Mouse (Mus musculus) WW6 (cell line): ENCODE results near the gene Brca1.
"Not testable (repeated sequence)": the region's sequence is repeated elsewhere in the genome, so short reads cannot be mapped to it uniquely, and the experiment has no call there.

Source experiments
- DNase-seq: peaks from one replicate; pipeline ENCODE4 v3.0.0-alpha.2; 2013; ENCODE audit warnings: low read depth, low spot score

Brca1 gene

DNA sequence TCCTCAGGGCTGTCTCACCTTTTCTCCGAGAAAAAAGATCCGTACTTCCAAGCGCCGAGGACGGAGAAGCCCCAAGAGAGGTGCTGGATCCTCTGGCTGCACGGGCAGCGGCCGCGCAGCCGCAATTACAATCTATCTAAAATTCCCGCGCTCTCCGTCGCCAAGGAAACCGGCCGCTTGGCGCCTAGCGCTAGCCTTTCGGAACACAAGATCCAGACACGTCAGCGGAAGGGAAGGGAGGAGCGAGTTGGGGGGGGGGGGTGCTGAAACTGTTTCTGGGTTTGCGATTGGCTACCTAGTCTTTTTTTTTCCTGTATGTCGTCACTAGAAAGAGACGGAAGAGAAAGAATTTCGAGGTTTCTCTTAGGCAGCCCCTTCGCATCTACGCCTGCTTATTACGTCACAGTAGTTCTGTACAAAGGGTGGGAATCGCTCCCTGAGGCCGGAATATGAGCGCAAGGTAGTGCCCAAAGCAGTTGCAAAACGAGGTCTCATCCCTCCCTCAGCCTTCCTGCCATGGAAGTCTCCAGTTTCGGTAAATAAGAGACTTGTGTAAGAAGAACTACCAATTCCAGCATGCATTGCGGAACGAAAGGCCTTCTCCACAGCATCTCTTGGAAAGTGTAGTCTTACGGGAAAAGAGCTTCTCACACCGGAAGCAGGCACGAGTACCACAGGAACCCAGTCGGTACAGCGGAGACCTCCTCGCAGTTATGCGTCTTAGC is at the start of gene Brca1, which contains the start of gene Nbr1:
TSS of gene Brca1 (minus strand) at position 205 of the 725 bp plus-strand sequence.
TSS of gene Nbr1 (plus strand) at position 399 of the 725 bp plus-strand sequence.
- peak; percentile 99 for DNase-seq

DNA sequence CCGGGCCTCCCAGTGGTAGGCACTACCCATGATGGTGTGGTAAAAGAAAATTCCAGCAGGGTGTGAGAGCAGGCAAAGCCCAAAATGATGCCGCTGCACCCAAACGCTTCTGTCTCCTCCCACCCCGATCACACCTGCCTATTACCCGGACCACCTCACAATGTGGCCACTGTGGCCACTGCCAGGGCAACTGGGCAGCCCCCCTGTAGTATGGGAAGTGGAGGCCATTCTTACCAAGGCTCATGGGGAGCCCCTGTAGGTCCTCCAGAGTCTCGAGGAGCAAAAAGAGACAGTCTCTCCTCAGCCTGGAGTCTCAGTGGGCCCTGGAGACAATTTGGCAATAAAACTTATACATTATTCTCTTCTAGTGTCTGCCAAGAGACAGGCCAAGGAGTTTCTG is 47.4 kb upstream of the Brca1 start, which contains the start of gene Gm11634:
TSS of gene Gm11634 (minus strand) at position 101 of the 400 bp plus-strand sequence.
- DNase-seq = no peak

DNA sequence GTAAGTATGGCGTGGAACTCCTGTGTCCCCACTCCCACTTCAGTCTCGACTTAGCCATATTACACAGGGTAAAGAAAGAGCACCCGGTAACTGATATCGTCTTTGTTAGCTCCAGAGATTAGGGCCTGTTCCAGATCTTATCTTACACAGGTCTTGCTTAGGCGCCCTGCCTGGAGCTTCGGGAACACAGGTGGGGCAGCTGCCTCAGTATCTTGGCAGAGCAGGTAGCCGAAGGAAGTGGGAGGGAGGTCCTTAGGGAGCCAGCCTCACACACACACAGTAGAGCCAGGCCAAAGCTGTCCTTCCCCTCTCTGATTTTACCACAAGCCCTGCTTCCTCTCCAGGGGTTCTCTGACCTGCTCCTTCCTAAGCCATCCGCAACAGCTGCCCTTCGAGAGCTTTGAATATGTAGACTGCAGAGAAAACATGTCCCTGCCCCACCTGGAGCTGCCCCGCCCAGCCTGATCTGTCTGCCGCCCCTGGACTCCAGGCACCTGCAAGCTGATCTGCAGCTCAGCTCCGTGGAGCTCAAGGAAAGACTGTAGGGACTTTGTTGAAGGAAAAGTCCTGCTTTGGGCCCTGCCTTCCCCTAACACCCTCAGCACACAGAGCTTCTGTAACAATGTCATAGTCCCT is 38.4 kb upstream of the Brca1 start:
- DNase-seq = no peak

DNA sequence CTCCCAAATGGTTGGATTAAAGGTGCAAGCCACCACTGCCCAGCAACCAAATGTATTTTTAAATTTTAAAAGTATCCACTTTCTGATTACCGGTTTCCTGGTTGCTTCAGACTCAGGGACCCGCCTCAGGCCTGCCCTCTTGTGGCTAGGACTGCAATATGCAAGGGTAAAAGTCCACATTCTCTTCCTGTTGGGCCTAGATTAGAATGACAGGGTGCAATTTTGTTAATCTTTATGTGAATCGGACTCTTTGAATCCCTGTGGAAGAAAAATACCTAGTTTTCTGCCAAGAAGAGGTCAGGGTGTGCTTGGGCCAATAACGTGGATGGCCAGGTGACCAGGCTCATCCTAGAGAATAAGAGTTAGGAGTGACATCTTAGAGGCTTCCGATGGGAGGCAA is 37.7 kb upstream of the Brca1 start:
- no peak for DNase-seq

DNA sequence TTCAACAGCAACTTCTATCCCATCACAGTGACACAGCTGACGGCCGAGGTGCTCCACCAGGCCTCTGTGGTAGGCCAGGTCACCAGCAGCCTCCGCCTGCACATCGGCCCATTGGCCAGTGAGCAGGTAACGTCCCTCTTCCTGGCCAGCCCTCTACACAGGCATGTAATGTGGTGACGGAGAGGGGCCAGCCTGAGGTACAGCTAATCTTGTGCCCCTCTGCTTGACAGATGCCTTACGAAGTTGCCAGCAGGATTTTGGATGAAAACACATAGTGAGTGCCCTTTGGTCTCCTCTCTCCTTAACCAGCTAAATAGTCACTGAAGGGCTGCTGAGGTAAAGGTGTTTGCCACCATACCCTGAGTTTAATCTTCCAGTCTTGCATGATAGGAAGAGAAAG is 37.1 kb upstream of the Brca1 start:
- no peak for DNase-seq

DNA sequence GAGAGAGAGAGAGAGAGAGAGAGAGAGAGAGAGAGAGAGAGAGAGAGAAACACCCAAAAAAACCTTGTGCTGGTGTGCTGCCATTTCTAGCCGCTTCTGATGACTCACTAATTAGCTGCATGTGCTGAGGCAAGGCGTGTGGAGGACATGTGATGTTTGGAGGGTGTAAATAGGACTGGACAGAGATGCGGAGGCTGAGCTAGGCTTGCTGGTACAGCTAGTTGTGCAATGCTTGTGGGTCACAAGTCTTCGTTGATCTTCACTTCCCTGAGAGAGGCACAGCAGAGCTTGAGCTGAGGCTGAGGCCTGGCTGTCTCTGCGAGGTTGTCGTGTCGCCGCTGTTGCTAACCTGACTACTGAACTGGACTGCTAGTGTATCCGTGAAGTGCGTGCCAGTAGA is 35.9 kb upstream of the Brca1 start:
- no peak for DNase-seq

DNA sequence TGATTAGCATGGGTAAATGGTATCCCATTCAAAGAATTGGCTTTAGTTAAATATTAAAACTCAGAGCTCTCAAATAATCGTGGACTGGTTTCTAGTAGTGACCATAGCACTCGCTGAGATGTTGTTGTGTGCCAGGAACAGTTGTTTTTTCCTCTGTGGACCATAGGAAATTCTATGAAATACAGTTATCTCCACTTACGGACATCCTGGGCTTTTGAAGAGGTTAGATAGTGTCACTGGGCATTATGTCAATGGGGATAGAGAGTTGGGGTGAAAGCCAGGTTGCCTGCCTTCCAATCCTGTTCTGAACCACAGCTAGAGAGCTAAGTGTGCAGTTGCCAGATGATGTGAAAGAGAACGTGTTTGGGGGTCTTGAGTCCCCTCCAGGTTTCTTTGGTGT is 34.0 kb upstream of the Brca1 start:
- no peak for DNase-seq

DNA sequence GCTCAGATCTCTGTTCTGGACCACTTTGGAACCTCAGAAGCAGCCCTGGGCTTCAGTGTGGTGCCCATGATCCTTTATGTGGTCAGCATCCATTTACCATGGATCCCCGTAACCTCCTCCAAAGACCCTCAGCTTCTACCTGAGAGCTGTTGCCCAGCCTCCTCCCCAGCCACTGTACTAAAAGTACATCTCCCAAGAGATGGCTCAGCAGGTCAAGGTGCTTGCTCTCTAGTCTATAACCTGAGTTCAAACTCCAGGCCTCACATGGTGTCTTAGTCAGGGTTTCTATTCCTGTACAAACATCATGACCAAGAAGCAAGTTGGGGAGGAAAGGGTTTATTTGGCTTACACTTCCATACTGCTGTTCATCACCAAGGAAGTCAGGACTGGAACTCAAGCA is 33.3 kb upstream of the Brca1 start:
- not testable (repeated sequence) for DNase-seq

DNA sequence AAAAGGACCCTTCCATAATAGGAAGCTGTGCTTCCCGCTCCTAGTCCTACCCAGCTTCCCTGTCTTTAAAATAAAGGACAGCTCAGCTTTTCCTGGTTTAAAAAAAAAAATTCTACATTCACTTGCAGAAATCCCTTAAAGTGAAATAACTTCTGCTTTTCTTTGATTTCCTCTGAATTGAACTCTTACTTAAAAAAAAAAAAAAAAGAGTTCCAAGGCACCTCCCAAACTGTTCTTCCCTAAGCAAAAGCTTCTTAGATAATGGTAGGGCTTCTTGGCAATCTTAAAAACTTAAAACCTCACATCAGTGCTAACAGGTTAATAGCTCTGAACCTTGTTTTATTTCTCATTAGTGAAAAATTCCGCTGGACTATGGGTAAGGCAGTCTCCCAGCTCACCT is 31.4 kb upstream of the Brca1 start:
- no peak for DNase-seq

DNA sequence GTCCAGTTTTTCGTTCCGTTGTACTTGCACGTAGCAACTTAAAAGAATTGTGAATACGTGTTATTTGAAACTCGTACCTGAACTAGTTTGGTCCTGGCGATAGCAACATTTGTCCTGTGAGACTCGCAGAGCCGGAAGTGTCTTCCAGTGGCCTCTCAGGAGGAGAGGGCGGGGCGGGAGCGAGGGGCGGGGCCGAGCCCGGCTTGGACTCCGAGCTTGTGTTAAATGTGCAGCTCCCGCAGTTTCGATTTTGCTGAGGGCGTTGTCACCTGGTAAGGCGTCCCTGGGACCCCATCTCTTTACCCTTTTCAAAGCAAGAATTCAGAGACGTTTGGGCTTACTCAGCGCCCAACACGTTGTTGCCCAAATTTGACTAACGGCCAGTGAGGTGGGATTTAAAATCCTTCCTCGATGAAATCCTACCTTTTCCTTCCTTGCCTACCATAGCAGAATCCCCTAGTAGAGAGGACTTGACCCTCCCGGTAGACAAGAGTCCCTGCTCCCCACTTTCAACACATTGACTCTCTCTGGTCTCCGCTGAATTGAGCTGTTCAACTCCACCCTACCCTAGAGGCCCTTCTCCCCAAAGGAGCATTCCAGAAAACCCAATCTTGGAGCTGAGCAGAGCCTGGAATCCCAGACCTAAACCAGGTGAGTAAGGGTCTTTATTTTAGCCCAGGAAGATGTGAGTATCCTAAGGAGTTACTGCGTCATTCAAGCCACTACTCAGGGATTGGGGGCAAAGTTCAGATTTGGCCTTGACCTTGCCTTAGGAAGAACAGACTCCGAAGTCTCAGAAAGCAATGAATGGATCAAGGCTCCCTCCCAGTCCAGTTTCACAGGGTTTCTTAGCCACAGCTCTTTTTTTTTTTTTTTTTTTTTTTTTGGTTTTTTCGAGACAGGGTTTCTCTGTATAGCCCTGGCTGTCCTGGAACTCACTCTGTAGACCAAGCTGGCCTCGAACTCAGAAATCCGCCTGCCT is 30.6 kb upstream of the Brca1 start, which contains the start of gene Tmem106a:
TSS of gene Tmem106a (plus strand) at position 189 of the 982 bp plus-strand sequence.
- DNase-seq = peak; percentile 73

DNA sequence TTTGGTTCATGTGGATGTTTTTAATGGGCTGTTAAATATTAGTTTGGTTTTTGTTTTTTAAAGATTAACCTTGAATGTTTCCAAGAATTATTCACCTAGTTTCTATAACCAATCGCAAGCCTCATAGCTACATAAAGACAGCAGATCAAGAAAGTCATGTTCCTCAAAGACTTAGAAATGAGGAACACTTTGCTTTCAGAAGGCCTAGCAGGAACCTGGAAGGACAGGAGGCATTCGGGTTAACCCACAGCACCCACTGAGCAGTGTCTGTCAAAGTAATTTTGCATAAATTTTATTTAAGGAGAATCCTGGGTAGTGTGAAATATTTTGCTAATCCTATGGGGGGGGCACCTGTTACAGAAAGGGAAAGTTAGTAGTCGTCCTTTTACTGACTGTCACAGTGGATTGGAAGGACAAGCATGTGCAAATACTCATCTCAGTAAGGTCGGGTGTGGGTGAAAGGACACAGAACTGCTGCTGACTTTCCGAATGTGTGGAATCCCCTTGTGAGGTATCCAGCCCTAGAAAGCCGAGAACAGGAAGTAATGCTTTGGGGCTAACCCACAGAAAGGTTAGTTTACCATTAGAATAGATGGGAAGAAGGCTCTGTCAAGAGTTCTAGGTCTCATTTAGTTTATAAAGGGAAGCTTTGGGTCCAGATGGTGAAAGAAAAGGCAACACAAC is 29.5 kb upstream of the Brca1 start:
- no peak for DNase-seq

DNA sequence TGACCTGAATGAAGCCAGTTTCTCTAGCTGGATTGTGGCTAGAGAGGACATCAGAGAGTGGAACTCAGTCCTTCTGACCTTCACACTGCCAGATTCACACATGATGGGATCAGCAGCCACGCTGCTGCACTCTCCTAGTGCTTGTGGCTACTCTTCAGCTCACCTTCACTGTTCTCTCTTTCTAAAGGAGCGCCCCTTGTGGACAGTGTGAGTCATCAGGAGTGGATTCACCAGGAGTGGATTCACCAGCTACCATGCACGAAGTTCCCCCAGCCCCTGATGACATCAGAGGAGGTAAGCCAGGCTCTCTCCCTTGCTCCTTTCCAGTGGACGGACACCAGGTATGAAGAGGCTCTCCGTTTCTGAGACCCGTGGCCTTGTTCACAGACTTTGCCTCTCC is 24.4 kb upstream of the Brca1 start:
- no peak for DNase-seq

DNA sequence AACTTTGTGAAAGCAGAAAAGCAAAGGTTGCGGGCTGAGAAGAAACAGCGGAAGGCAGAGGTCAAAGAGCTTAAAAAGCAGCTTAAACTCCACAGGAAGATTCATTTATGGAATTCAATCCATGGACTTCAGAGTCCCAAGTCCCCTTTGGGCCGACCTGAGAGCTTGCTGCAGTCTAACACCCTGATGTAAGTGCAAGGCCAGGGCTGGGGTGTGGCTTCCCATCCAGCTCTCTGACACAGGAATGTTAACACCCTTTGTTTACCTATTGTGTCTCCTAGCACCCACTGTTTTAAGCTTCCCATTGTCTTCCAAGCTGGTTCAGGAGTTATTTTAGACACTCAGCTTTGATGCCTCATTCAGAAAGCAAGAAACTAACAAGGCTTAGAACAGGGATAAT is 16.7 kb upstream of the Brca1 start:
- peak; percentile 59 for DNase-seq

DNA sequence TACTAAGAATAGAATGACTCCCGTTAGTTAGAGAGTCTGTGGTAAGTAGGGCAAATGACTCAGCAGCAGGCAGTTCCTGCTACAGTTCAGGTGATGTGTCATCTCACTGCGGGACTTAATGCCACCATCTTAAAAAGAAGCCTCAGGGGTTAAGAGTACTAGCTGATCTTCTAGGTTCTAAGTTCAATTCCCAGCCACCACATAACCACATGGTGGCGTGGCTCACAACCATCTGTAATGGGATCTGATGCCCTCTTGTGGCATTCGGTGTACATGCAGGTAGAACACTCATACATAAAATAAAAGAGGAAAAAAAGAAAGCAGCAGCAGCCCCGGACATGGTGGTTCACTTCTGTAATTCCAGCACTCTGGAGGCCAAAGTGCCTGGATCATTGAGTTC is 10.6 kb upstream of the Brca1 start:
- DNase-seq = peak; percentile 76

DNA sequence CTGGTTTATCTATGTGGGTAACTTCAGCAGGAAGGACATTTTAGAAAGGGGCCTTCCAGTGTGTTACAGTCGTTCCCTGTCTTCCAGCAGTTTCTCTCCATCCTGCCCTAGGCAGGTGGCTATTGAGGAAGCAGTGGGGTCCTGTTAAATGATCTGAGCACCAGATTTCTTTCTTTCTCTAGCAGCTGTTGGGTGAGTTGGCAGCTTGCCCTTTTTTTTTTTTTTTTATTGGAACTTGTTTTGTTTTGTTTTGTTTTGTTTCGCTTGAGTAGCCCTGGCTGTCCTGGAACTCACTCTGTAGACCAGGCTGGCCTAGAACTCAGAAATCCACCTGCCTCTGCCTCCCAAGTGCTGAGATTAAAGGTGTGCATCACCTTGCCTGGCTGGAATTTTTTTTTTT is 5.2 kb upstream of the Brca1 start:
- DNase-seq = no peak

DNA sequence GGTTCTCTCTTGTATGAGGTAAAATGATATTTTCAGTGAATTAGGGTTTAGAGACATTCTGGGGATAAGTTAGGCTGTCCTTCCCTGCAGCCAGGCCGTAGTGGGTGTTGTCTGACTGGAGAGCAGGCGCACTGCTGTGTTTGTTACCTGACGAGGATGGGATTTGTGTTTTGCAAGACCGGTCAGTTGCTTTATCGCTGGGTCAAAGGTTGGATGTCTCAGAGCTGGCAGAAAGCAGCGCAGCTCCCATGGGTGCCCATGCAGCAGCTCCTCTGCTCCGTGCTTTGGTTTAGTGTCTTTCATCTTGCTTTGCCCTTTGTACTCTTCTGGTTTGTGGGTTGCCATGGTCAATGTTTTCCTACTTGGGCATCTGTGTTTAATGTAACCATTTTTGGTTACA is 4.8 kb upstream of the Brca1 start:
- DNase-seq = no peak

DNA sequence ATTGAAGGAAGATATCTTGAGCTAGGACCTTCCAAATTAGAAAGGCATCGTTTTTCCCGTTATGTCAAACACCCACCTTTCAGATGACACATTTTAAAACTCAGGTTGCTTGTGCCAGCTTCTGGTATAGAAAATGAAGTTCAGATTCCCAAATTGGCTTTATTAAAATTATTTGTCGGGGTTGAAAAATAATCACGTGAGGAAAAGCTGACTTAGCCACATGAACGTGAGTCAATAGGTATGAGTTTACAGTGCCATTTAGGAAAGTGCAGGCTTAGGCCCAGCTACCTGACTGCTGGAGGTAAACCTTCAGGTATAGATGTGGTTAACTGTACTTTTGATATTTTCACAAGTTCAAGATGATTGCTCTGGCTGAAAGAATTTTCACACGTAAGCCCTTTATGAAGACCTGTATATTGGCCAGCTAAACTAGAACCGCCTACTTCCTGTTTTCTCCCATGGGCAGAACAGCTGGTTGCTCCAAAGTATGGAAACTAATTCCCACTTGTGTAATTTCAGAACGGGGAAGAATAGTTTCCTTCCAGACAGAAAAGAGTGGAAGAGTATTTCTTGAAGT is 1.7 kb upstream of the Brca1 start:
- no peak for DNase-seq

DNA sequence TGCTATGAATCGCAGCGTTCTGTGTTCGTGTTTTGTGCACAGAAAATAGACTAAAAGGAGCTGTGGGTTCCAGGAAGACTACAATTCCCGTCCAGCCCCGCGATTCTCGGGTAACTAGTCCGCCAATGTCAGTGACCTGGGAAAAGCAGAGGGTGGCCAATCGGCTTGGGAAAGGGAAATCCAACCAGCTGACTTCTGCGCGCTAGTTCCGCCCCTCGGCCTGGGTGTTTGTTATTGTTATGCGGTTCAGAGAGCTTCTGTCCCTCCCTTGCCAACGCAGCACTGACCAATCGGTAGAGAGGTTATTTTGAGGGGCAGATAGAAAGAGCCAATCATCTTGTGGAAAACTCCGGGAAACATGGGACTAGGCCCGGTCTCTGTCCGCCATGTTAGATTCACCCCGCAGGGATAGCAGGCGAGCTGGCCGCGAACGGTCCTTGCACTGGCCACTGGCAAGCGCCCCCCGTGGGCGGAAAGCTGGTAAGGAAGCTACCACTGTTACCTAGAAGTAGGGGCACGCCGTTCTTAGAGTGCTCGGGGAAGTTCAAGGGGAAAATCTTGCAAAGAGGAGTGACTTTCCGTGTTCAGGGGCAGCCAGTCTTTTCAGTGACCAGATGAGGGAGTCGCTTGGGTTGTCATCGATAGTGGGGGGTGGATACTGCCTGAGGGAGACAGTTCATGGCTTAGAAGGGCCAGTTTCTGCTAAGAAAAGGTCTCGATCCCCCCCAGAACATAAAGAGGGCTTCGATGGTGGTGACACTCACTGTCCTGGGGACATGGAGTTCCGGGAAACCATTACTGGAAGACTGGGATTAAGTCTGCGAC is 933 bp upstream of the Brca1 start:
- DNase-seq = peak; percentile 99

DNA sequence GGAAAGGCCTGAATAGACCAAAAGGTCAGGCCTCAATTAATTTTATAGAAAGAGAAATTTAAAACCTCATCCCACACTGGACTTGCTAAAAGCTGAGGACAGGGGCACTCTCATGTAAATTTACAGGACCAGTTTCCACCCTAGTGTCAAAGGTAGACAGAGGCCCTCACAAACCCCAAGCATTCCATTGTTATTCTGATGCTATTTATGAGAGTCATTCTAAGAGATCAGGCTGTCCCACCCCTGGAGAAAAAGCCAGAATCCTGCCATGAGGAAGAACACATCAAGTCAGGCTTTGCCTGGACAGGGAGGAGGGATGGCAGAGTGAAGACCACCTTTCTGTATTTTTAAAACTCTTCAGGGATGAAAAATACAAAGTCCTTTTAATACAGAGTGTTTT is 3.2 kb downstream of the Brca1 start:
- peak; percentile 22 for DNase-seq

DNA sequence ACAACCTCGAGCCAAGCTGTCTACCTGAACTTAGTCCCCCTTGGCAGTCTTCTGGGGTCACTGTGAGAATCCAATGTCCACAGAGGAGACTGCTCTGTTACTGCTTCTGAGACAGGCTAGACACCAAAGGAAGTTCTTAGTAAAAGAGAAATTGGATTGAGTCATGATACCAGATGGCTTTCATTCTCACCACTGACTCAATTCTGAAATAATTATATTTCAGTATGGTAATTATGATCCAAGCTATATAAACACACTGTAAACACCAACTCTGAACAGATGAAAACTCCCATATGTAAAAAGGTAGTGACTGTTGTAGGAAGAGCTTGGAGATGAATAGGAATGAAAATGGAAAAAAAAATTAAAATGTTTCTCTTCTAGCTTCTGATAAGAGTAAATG is 7.6 kb downstream of the Brca1 start:
- DNase-seq = no peak
